Mouse (Mus musculus): ENCODE results near the gene Mia2.

Mia2 gene

GRCm38 (mm10) chr12:59093543-59093942, 2.1 kb upstream of the Mia2 start:
- ATAC-seq (ENCODE audit: insufficient number of reproducible peaks, low FRiP score, low TSS enrichment) = no peak

- ATAC-seq (ENCODE audit: insufficient number of reproducible peaks, low FRiP score, low TSS enrichment) = no peak
Observed at GRCm38 (mm10) chr12:59104771-59105170, 9.2 kb downstream of the Mia2 start.

GRCm38 (mm10) chr12:59105914-59106313, 10.3 kb downstream of the Mia2 start:
- no peak for ATAC-seq (ENCODE audit: insufficient number of reproducible peaks, low FRiP score, low TSS enrichment)

GRCm38 (mm10) chr12:59106491-59106890, 10.9 kb downstream of the Mia2 start:
- no peak for ATAC-seq (ENCODE audit: insufficient number of reproducible peaks, low FRiP score, low TSS enrichment)

- ATAC-seq (ENCODE audit: insufficient number of reproducible peaks, low FRiP score, low TSS enrichment) = no peak
Observed at GRCm38 (mm10) chr12:59107926-59108325, 12.3 kb downstream of the Mia2 start.

- ATAC-seq (ENCODE audit: insufficient number of reproducible peaks, low FRiP score, low TSS enrichment) = no peak
Observed at GRCm38 (mm10) chr12:59117184-59117583, 21.6 kb downstream of the Mia2 start.

- ATAC-seq (ENCODE audit: insufficient number of reproducible peaks, low FRiP score, low TSS enrichment) = no peak
Observed at GRCm38 (mm10) chr12:59125426-59125825, 29.8 kb downstream of the Mia2 start.

GRCm38 (mm10) chr12:59128501-59128900, 32.9 kb downstream of the Mia2 start:
- ATAC-seq (ENCODE audit: insufficient number of reproducible peaks, low FRiP score, low TSS enrichment) = no peak

- ATAC-seq (ENCODE audit: insufficient number of reproducible peaks, low FRiP score, low TSS enrichment) = no peak
Observed at GRCm38 (mm10) chr12:59129038-59129437, 33.4 kb downstream of the Mia2 start.

- 0 out of 2 replicates have a peak, but pooled peaks have one; percentile 18 for ATAC-seq (ENCODE audit: insufficient number of reproducible peaks, low FRiP score, low TSS enrichment)
Observed at GRCm38 (mm10) chr12:59129592-59129991, 34.0 kb downstream of the Mia2 start.

GRCm38 (mm10) chr12:59130249-59130648, 34.6 kb downstream of the Mia2 start:
- ATAC-seq (ENCODE audit: insufficient number of reproducible peaks, low FRiP score, low TSS enrichment) = no peak

GRCm38 (mm10) chr12:59130651-59131577, 35.3 kb downstream of the Mia2 start:
- peak; percentile 94 for ATAC-seq (ENCODE audit: insufficient number of reproducible peaks, low FRiP score, low TSS enrichment)

GRCm38 (mm10) chr12:59131578-59131946, 36.0 kb downstream of the Mia2 start:
- peak; percentile 60 for ATAC-seq (ENCODE audit: insufficient number of reproducible peaks, low FRiP score, low TSS enrichment)

GRCm38 (mm10) chr12:59132462-59132861, 36.9 kb downstream of the Mia2 start:
- ATAC-seq (ENCODE audit: insufficient number of reproducible peaks, low FRiP score, low TSS enrichment) = no peak

- ATAC-seq (ENCODE audit: insufficient number of reproducible peaks, low FRiP score, low TSS enrichment) = no peak
Observed at GRCm38 (mm10) chr12:59132940-59133339, 37.3 kb downstream of the Mia2 start.

GRCm38 (mm10) chr12:59133437-59133999, 37.9 kb downstream of the Mia2 start:
- ATAC-seq (ENCODE audit: insufficient number of reproducible peaks, low FRiP score, low TSS enrichment) = no peak

GRCm38 (mm10) chr12:59135096-59135495, 39.5 kb downstream of the Mia2 start:
- no peak for ATAC-seq (ENCODE audit: insufficient number of reproducible peaks, low FRiP score, low TSS enrichment)

GRCm38 (mm10) chr12:59135533-59136300, 40.1 kb downstream of the Mia2 start:
- ATAC-seq (ENCODE audit: insufficient number of reproducible peaks, low FRiP score, low TSS enrichment) = no peak

- no peak for ATAC-seq (ENCODE audit: insufficient number of reproducible peaks, low FRiP score, low TSS enrichment)
Observed at GRCm38 (mm10) chr12:59137031-59137430, 41.4 kb downstream of the Mia2 start.

- ATAC-seq (ENCODE audit: insufficient number of reproducible peaks, low FRiP score, low TSS enrichment) = no peak
Observed at GRCm38 (mm10) chr12:59139372-59139771, 43.8 kb downstream of the Mia2 start.

GRCm38 (mm10) chr12:59145130-59145529, 49.5 kb downstream of the Mia2 start:
- no peak for ATAC-seq (ENCODE audit: insufficient number of reproducible peaks, low FRiP score, low TSS enrichment)
